Mouse (Mus musculus) embryonic fibroblast, embryonic 13.5 days (primary cell): ENCODE data around the gene Lmx1b. TPM values are rescaled to one million over a fixed set of nuclear protein-coding genes. Genes with fewer than 3 reads are reported as not detected.

Source experiments
- H3K27ac ChIP-seq: 2 replicates; pipeline ENCODE4 v1.5.1; 2012; ENCODE audit warnings: low read length, control low read depth, inconsistent platforms; ENCODE audit not compliant: insufficient read depth
- H3K4me1 ChIP-seq: 2 replicates; pipeline ENCODE4 v1.6.1; 2011; ENCODE audit warnings: low read length; ENCODE audit not compliant: control insufficient read depth, insufficient read depth
- H3K4me3 ChIP-seq: 2 replicates; pipeline ENCODE4 v1.5.1; 2011; ENCODE audit warnings: mild to moderate bottlenecking, control low read depth, low read length; ENCODE audit not compliant: insufficient read depth
- CTCF ChIP-seq: IDR thresholded peaks from 2 replicates; pipeline ENCODE4 v1.5.1; 2011; ENCODE audit warnings: mild to moderate bottlenecking, control low read depth, low read length, moderate library complexity, borderline replicate concordance; ENCODE audit not compliant: insufficient read depth
- POLR2A ChIP-seq: IDR thresholded peaks from 2 replicates; pipeline ENCODE4 v1.6.1; 2011; ENCODE audit warnings: low read depth, mild to moderate bottlenecking, control low read depth, low read length, moderate library complexity
- polyA plus RNA-seq: library from polyadenylated mRNA; stranded (reverse); fragments of >200 nt; gene quantifications from 2 replicates; pipeline ENCODE4 v1.2.4, GENCODE M21; 2011; ENCODE audit warnings: low read depth; ENCODE audit not compliant: missing spikeins, insufficient read length

Lmx1b gene
- polyA plus RNA-seq, 1 experiment = 2.8 TPM

DNA sequence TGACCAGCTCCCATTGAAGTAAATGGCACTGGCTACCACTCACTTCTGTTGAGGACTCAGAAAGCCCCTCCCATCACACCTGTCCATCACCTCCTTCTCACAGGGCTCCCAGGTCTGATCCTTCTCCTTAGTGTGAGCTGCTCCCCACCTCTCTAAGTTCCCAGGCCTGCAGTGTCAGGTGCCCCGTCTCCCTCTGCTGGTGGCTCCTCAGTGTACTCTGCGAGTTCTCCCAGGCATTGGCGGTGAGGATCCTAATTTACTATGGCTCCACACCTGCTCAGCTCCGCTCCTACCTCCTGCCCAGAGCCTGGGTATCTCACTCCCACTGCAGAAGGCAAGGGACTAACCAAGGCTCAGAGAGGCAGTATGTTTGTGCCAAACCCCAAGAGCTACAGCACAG, 57.0 kb downstream of the Lmx1b start:
- no peak for TF ChIP-seq POLR2A
- TF ChIP-seq CTCF = peak; percentile 66; the same call in 1 of the 2 replicates
- Histone ChIP-seq H3K4me1 (peaks cover 8% of the 10 kb centered on the region; the same call in 1 of the 2 replicates), H3K4me3 (no peak overlapping the region), H3K27ac (no peak overlapping the region)

DNA sequence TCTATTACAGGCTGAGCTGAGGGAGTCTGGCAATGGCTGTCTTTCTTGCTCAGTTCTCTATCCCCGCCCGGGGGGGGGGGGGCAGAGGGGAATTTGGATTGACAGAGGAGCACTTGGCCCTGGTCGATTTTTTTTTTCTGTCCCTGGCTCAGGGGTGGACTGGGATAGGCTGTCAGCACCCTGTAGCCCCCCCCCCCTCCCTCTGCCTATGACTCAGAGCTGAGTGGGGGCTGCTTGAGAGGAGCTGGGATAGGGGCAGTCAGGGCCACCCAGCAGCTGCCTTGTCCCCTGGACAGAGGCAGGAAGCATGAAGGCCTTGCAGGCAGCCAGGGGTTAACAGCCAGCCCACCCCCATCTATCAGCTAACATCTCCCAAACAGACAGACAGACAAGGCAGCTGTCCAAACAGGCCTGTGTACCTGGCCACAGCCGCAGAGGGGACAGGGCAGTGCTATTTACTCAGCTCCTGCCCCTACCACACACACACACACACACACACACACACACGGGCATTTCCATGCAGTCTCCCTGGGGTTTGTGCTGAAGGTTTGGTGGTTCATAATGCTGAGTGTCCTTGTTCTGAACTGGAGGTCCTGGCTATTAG, 57.8 kb downstream of the Lmx1b start:
- Histone ChIP-seq H3K4me3 (no peak overlapping the region), H3K27ac (no peak overlapping the region), H3K4me1 (peaks cover 8% of the 10 kb centered on the region; the same call in 1 of the 2 replicates)
- no peak for TF ChIP-seq CTCF
- TF ChIP-seq POLR2A = no peak

DNA sequence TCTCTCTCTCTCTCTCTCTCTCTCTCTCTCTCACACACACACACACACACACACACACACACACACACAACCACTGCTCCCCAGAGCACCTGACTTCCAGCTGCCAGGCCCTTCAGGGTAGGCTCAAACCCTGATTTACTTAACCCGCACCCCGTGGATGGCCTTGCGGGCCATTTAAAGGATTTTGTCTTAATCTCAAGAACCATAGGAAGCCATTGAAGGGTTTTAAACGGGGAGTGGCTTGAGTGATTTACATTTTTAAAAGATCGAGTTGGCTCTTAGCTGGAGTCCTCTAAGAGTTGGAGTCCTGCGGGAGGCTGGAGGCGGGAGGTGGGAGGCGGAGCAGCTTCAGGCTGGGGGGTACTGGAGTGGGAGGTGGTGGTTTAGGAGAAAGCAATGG, 58.4 kb downstream of the Lmx1b start:
- Histone ChIP-seq H3K4me1 (peaks cover 8% of the 10 kb centered on the region; the same call in 1 of the 2 replicates), H3K27ac (no peak overlapping the region), H3K4me3 (no peak overlapping the region)
- TF ChIP-seq CTCF (no peak), POLR2A (no peak)

GRCm38 (mm10) chr2:33581449-33581777, 58.9 kb downstream of the Lmx1b start:
- peaks cover 8% of the 10 kb centered on the region; the same call in 1 of the 2 replicates for H3K4me1 ChIP-seq
- no peak overlapping the region for H3K4me3 ChIP-seq
- no peak overlapping the region for H3K27ac ChIP-seq
- TF ChIP-seq CTCF (no peak), POLR2A (no peak)

DNA sequence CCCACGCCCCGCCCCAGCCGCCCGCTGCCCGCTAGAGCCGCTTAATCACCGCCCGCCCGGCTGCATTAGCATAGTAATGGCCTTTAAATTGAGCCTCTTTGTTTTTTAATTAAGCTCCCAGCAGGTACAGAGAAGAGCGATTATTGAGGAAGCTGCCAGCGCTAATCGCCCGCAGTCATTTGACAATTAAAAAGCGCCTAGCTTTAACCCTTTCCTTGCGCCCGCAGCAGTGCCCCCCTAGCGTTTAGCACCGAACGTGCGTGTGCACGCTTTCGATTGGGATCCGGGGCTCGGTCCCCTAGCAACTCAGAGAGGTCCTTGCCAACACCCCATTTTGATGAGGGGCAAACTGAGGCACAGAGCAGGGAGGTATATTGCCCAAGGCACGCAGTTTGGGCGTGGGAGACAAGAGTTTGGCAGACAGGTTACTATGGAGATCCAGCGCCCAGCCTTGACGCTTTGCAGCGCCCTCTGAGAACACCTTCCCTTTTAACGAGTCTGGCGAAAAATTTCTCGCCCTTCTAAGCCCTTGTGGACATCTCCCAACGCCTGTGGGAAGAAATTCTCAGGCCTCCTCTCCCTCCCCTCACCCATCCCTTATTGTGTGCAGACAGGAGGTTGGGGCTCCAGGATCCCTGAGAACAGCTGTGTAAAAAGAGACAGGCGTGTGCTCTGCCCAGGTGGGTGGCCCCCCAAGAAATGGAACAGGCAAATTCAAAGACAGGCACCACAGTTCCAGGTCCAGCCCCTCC, 59.4 kb downstream of the Lmx1b start:
- TF ChIP-seq POLR2A (no peak), CTCF (no peak)

GRCm38 (mm10) chr2:33575406-33575805, 64.9 kb downstream of the Lmx1b start:
- TF ChIP-seq CTCF (no peak), POLR2A (no peak)
- Histone ChIP-seq H3K4me3 (no peak overlapping the region), H3K4me1 (no peaks in the 10 kb centered on the region), H3K27ac (no peak overlapping the region)

More for the DNA sequence above, 59.4 kb downstream of the Lmx1b start:
- H3K4me3 ChIP-seq = no peak overlapping the region
- H3K27ac ChIP-seq = no peak overlapping the region
- peaks cover 7% of the 10 kb centered on the region; the same call in 1 of the 2 replicates for H3K4me1 ChIP-seq

DNA sequence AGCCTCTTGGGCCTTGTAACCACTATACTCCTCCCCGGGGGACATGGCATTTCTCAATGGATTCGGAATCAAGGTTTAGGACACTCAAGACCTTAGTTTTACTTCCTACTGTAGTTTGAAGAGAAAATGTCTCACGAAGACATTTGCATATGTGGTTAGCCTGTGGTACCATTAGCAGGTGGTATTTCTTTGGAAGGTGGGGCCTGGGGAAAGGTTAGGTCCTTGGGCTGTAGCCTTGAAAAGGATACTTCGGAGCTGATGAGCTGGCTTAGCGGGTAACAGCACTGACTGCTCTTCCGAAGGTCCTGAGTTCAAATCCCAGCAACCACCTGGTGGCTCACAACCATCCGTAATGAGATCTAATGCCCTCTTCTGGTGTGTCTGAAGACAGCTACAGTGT, 67.2 kb downstream of the Lmx1b start:
- Histone ChIP-seq H3K4me3 (no peak overlapping the region), H3K4me1 (no peaks in the 10 kb centered on the region), H3K27ac (no peak overlapping the region)
- TF ChIP-seq POLR2A (no peak), CTCF (no peak)

DNA sequence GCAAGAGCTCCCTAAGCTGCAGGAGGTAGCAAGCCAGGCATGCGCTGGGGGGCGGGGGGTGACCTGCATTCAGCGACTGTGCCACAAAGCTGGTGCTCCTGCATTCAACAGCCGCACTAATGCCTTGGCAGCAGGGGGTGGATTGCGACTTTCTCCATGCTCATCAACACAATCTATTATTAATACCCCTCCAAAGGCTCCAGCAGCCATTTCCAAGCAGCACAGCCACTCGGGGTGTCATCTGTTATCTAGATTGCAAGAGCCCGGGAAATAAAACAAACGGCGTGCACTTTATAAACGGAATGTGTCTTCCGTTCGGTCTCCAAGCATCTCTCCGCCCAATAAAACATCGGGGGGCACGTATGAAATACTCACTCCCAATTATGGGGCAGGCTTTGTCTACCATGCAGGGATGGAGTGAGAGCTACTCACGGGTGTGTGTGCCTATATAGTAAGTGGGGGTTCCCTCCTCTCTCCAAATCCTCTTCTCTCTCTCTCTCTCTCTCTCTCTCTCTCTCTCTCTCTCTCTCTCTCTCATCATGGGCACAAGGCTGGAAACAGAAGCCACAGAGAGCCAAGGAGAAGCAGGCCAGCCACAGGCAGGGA, 69.0 kb downstream of the Lmx1b start:
- TF ChIP-seq CTCF (no peak), POLR2A (no peak)
- H3K27ac ChIP-seq = no peak overlapping the region
- H3K4me3 ChIP-seq = no peak overlapping the region
- H3K4me1 ChIP-seq = no peaks in the 10 kb centered on the region

- Histone ChIP-seq H3K4me3 (no peak overlapping the region), H3K4me1 (no peaks in the 10 kb centered on the region), H3K27ac (no peak overlapping the region)
- TF ChIP-seq CTCF (no peak), POLR2A (no peak)
Measured at GRCm38 (mm10) chr2:33569698-33570097, 70.6 kb downstream of the Lmx1b start.

DNA sequence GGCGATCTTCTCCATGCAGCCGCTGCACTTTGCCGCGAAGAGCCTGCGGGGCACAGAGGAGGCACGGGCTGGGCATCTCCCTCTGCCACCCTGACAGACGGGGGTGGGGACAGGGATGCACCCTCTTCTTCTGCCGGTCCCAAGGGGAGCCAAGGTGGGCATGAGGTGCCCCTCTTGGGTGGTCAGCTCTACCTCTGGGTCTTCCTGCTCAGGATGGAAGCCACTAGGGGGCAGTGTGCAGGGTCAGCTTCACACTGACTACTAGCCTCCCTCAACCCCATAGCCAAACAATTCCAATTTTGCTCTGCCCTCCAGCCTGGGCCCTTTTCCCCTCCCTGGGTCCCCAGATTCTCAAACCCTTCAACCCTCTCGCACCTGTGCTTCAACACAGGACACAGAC, 71.1 kb downstream of the Lmx1b start:
- Histone ChIP-seq H3K4me3 (no peak overlapping the region), H3K27ac (no peak overlapping the region), H3K4me1 (no peaks in the 10 kb centered on the region)
- TF ChIP-seq POLR2A = no peak
- peak; percentile 67 for TF ChIP-seq CTCF
